Mouse (Mus musculus): ENCODE results near the gene Ctc1. TPM values are rescaled to one million over a fixed set of nuclear protein-coding genes. Genes with fewer than 3 reads are reported as not detected.
"Not testable (repeated sequence)": the region's sequence is repeated elsewhere in the genome, so short reads cannot be mapped to it uniquely, and the experiment has no call there.

Gene Ctc1
- polyA plus RNA-seq, 1 experiment from 2014 or later = 103 TPM

DNA sequence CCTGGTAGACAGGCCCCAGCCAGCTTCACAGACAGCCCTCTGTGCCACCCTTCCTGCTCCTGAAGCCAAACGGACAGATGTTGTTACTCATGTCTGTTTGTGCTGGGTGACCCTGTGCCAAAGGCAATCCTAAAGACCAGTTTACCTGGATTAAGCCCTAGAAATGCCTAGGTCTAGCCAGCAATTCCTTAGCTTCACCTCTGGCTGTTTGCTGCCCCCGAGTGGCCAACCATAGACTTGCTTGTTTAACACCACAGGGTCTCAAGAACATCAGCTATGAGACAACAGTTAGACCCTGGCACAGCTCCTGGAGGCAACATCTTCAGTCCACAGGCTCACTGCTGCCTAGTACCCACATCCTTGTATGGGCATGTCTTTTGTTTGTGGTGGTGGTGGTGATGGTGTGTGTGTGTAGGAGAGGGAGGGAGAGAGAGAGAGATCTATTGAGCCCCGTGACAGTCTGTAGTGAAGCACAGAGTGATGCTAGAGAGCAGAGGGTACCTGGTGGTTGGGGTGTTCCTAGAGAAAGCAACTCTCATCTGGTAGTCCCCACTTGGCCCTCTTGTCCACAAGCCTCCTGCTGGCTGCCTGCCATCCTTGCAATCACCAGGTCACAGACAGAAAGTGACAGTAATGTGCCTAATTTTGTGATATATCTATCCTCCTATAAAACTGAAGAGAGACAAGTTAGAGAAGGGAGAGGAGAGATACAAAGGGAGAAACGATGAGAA is 32.9 kb upstream of the Ctc1 start:
- Histone ChIP-seq H3K4me1 (no peaks in the 10 kb centered on the region), H3K4me3 (no peak overlapping the region), H3K36me3 (peaks cover 29% of the 10 kb centered on the region), H3K9me3 (replicated peaks) (no peaks in the 10 kb centered on the region), H3K27ac (no peak overlapping the region), H3K27me3 (ENCODE audit: low read depth, poor library complexity, severe bottlenecking) (no peaks in the 10 kb centered on the region)
- WGBS = 37% methylated on average over 4 of the region's 4 CpGs
- DNase-seq (ENCODE audit: low spot score) = peak; percentile 84

DNA sequence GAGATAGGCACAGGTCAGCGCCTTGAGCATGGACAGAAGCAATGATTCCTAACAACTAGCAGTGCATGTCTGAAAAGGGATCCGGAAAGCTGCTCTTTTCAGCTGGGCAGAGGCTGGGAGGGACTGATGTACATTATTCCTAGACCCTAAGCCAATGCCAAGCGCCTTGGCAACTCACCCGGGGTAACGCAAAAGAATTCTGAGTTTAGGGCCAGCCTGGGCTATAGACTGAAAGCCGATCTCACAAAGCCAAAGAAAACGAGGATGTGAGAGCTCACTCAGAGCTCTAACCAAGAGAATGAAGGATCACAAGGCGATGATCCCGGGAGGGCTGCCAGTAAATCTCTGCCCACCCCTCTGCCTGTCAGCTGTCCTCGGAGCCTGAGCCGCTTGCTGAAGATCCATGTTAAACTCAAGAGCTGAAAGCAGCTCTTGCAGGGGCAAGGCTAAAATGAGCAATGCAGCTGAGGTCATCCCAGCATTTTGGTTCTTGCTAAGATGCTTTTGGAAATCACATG is 28.3 kb upstream of the Ctc1 start:
- WGBS = 94% methylated on average over 11 of the region's 11 CpGs
- H3K27ac ChIP-seq = no peak overlapping the region
- H3K27me3 ChIP-seq (ENCODE audit: low read depth, poor library complexity, severe bottlenecking) = no peaks in the 10 kb centered on the region
- H3K4me3 ChIP-seq = no peak overlapping the region
- DNase-seq (ENCODE audit: low spot score) = no peak
- no peaks in the 10 kb centered on the region for H3K4me1 ChIP-seq
- no peaks in the 10 kb centered on the region for H3K9me3 ChIP-seq (replicated peaks)
- H3K36me3 ChIP-seq = peaks cover 74% of the 10 kb centered on the region

DNA sequence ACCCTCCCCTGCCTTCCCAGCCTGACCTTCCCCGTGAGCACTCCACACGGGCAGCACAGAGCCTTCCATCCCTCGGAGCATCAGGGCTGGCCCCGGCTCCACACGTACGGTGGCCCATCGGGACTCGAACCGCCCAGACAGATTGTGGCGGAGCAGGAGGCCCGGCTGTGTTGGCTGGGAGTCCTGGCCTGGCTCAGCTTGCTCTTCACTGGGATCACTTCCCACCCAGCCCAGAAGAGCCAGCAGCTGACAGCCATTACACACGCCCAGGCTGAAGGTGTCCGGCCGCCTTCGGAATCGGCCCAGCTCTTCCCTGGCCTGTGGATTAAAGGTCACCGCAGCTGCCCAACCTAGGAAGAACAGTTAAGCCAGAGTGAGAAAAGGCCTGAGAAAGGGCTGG is 27.4 kb upstream of the Ctc1 start:
- 95% methylated on average over 17 of the region's 17 CpGs for WGBS
- no peak for DNase-seq (ENCODE audit: low spot score)

DNA sequence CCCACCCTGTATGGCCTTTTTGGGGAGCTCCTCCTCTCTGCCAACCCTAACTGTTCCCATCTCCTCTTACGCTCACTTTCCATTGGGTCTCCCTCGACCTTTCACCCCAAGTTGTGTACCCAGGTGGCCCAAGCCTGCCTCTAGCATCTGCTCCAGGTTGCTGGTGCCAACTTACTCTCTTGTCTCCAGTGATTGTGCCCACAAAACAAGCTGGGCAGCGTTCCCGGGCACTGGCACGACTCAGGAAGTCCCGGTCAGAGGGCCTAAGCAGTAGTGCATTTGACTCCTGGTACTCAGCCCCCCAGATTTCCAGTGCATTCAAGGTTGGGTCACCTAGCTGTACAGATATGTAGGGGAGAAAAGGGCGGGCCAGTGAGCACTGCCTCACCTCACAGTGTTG is 22.6 kb upstream of the Ctc1 start:
- no peaks in the 10 kb centered on the region for H3K9me3 ChIP-seq (replicated peaks)
- 90% methylated on average over 7 of the region's 7 CpGs for WGBS
- no peak overlapping the region for H3K27ac ChIP-seq

More for the DNA sequence above, 27.4 kb upstream of the Ctc1 start:
- Histone ChIP-seq H3K36me3 (peaks cover 83% of the 10 kb centered on the region), H3K27ac (no peak overlapping the region), H3K9me3 (replicated peaks) (no peaks in the 10 kb centered on the region), H3K27me3 (ENCODE audit: low read depth, poor library complexity, severe bottlenecking) (no peaks in the 10 kb centered on the region), H3K4me3 (no peak overlapping the region), H3K4me1 (no peaks in the 10 kb centered on the region)

DNA sequence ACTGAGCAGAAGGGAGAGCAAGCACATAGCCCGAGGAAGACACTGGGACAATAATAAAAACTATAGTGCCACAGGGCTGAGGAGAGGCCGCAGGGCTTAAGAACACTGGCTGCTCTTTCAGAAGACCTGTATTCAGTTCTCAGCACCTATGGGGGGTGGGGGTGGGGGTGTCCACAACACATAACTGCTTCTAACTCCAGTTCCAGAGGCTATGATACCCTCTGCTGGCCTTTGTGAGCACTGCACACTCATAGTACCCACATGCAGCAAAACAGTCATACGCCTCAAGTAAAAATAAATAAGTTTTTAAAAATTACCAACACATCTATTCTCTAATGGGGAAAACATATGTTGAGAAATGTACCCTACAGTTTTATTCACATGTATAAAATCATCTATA is 21.3 kb upstream of the Ctc1 start:
- Histone ChIP-seq H3K9me3 (replicated peaks) (no peaks in the 10 kb centered on the region), H3K27me3 (ENCODE audit: low read depth, poor library complexity, severe bottlenecking) (no peaks in the 10 kb centered on the region), H3K36me3 (peaks cover 100% of the 10 kb centered on the region), H3K4me3 (no peak overlapping the region), H3K27ac (no peak overlapping the region), H3K4me1 (no peaks in the 10 kb centered on the region)
- WGBS = 94% methylated on average over 3 of the region's 3 CpGs
- no peak for DNase-seq (ENCODE audit: low spot score)

More for the DNA sequence above, 22.6 kb upstream of the Ctc1 start:
- Histone ChIP-seq H3K4me3 (no peak overlapping the region), H3K4me1 (no peaks in the 10 kb centered on the region), H3K36me3 (peaks cover 99% of the 10 kb centered on the region), H3K27me3 (ENCODE audit: low read depth, poor library complexity, severe bottlenecking) (no peaks in the 10 kb centered on the region)
- DNase-seq (ENCODE audit: low spot score) = no peak

DNA sequence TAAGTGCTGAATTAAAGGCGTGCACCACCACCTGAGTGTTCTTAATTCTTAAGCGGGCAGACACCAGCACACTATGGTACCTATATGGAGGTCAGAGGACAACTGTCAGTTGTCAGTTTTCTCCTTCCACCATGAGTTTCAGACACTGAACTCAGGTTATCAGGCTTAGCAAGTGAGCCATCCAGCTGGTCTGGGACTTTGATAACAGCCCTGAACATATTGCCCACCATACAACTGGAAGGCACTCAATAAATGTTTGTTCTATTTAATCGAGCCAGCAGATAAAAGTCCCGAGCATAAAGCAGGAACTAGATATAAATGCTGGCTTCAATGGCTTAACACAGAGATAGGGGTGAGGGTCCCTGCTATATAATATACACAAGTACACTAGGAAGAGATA is 18.6 kb upstream of the Ctc1 start:
- Histone ChIP-seq H3K27me3 (ENCODE audit: low read depth, poor library complexity, severe bottlenecking) (no peaks in the 10 kb centered on the region), H3K4me1 (no peaks in the 10 kb centered on the region), H3K36me3 (peaks cover 100% of the 10 kb centered on the region), H3K27ac (no peak overlapping the region), H3K4me3 (no peak overlapping the region), H3K9me3 (replicated peaks) (no peaks in the 10 kb centered on the region)
- WGBS = 94% methylated on average over 4 of the region's 4 CpGs
- DNase-seq (ENCODE audit: low spot score) = no peak

DNA sequence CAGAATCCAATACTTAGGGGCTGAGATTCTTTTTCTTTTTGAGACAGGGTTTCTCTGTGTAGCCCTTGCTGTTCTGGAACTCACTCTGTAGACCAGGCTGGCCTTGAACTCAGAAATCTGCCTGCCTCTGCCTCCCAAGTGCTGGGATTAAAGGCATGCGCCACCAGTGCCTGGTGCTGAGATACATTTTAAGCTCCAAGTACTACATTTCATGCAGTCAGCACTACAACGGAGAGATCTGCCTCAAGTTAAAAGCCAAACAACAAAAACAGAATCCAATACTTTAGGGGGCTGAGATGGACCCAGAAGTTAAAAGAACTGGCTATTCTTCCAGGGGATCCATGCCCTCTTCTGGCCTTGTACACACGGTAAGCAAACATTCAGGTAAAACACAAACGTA is 12.9 kb upstream of the Ctc1 start:
- not testable (repeated sequence) for H3K27ac ChIP-seq; H3K4me1 ChIP-seq; H3K27me3 ChIP-seq (ENCODE audit: low read depth, poor library complexity, severe bottlenecking); H3K4me3 ChIP-seq; DNase-seq (ENCODE audit: low spot score); H3K9me3 ChIP-seq (replicated peaks)
- peaks cover 85% of the 10 kb centered on the region for H3K36me3 ChIP-seq
- WGBS = 95% methylated on average over 4 of the region's 4 CpGs

DNA sequence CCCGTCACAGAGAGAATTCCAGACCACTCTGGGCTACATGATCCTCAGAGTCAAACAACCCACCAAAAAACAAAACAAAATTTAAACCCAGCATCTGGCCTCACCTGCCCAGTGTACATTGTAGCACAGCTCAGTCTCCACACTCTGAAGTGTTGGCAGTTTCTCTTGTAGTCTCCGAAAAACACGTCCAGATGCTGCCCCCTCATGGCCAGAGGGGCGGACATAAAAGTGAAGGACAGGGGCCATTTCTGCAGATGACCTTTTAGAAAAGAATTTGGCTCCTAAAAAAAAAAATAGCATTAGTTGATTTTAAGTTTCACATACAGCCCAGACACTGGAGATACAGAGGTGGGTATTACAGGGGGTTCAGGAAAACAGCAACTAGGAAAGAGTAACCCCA is 12.1 kb upstream of the Ctc1 start:
- H3K9me3 ChIP-seq (replicated peaks) = no peaks in the 10 kb centered on the region
- no peak overlapping the region for H3K4me3 ChIP-seq
- 67% methylated on average over 4 of the region's 4 CpGs for WGBS
- no peak overlapping the region for H3K27ac ChIP-seq
- no peaks in the 10 kb centered on the region for H3K27me3 ChIP-seq (ENCODE audit: low read depth, poor library complexity, severe bottlenecking)
- H3K4me1 ChIP-seq = peaks cover 10% of the 10 kb centered on the region; the same call in 1 of the 2 replicates
- H3K36me3 ChIP-seq = peaks cover 77% of the 10 kb centered on the region
- no peak for DNase-seq (ENCODE audit: low spot score)

DNA sequence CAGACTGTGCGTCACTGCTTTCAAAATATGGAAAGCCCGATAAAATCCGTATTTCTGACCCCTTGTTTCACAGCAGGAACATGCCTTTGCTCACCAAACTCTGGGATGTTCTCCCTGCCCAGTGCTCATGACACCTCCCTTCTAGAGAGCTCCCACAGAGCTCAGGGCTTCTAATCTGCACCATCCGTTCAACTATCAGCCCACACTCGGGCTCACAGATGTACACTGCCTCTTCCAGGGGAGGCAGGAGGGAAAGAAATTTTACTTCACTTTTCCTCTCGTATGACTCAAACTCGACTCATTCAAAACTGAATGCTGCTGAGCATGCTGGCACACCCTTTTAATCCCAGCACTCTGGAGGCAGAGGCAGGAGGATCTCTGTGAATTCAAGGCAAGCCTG is 10.5 kb upstream of the Ctc1 start:
- H3K27me3 ChIP-seq (ENCODE audit: low read depth, poor library complexity, severe bottlenecking) = no peaks in the 10 kb centered on the region
- 91% methylated on average over 7 of the region's 7 CpGs for WGBS
- H3K9me3 ChIP-seq (replicated peaks) = no peaks in the 10 kb centered on the region
- DNase-seq (ENCODE audit: low spot score) = no peak
- H3K4me3 ChIP-seq = no peak overlapping the region
- H3K27ac ChIP-seq = no peak overlapping the region
- H3K4me1 ChIP-seq = peaks cover 10% of the 10 kb centered on the region; the same call in 1 of the 2 replicates
- H3K36me3 ChIP-seq = peaks cover 61% of the 10 kb centered on the region

DNA sequence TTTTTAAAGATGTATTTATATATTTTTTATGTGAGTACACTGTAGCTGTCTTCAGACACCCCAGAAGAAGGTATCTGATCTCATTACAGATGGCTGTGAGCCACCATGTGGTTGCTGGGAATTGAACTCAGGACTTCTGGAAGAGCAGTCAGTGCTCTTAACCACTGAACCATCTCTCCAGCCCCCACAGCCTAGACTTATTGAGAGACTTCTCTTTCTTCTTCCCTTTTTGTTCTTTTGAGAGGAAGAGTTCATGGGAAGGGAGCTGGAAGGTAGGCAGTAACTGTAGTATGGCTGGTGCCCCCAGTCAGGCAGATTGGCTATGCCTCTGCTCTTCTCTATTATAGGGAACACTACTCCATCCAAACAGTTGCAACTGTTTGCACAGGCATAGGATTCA is 9.1 kb upstream of the Ctc1 start:
- not testable (repeated sequence) for H3K9me3 ChIP-seq (replicated peaks); H3K27me3 ChIP-seq (ENCODE audit: low read depth, poor library complexity, severe bottlenecking); H3K4me3 ChIP-seq; DNase-seq (ENCODE audit: low spot score); H3K27ac ChIP-seq
- Histone ChIP-seq H3K36me3 (peaks cover 47% of the 10 kb centered on the region), H3K4me1 (peaks cover 17% of the 10 kb centered on the region)

DNA sequence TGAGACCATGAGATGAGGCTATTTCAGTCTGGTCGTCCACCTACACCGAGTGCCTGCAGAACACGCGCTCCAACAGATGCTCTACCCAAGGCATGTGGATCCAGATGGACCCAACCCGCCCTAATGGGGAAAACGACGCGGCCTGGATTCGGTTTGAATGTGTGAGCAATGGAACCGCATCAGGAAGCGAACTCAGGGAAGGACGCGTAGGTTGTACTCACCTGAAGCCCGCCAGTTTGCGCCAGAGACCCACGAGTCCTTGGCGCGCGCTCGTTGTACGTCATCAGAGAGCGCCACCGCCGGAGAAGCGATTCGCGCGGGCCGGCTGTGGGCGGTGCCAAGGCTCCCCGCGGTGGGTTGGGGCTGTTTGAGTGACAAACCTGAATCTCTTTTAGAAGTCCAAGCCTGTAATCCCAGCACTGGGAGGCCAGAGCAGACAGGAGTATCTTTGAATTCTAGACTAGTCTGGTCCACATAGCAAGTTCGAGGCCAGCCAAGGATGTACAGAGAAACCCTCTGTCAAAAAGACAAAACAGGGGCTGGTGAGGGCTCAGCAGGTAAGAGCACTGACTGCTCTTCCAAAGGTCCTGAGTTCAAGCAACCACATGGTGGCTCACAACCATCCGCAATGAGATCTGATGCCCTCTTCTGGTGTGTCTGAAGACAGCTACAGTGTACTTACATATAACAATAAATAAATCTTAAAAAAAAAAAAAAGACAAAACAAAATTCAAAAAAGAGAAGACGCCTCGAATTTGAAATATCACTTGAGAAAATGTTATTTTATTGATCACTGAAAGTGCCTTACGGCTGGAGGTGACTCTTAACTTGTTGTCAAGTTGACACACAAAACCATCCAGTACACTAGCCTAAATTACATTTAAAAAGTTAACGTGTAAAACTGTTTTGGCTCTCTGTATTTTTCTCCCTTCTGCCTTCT is 7.3 kb upstream of the Ctc1 start, which contains the start of gene Pfas:
Pfas (minus strand) TSS at position 279 of the 940 bp plus-strand sequence.
- peak; percentile 98 for DNase-seq (ENCODE audit: low spot score)
- 10% methylated on average over 38 of the region's 38 CpGs for WGBS
- Histone ChIP-seq H3K27me3 (ENCODE audit: low read depth, poor library complexity, severe bottlenecking) (no peaks in the 10 kb centered on the region), H3K4me3 (peak within 1 kb of the TSS; percentile 75), H3K27ac (peak within 1 kb of the TSS; percentile 86), H3K4me1 (peaks cover 25% of the 10 kb centered on the region), H3K9me3 (replicated peaks) (no peaks in the 10 kb centered on the region), H3K36me3 (peaks cover 28% of the 10 kb centered on the region)

DNA sequence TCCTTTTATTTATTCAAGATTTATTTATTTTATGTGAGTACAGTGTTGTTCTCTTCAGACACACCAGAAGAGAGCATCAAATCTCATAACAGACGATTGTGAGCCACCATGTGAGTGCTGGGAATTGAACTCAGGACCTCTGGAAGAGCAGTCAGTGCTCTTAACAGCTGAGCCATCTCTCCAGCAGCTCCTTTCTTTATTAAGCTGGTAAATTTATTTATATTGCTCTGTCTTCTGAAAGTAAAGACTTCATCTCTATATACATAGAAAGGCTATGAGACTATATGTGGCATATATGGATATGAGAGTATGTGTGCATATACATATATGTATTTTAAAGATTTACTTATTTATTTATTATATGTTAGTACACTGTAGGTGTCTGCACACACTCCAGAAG is 6.2 kb upstream of the Ctc1 start:
- H3K27ac ChIP-seq = no peak overlapping the region
- H3K4me3 ChIP-seq = no peak overlapping the region
- H3K27me3 ChIP-seq (ENCODE audit: low read depth, poor library complexity, severe bottlenecking) = no peaks in the 10 kb centered on the region
- 90% methylated on average over 1 of the region's 1 CpGs for WGBS
- H3K36me3 ChIP-seq = peaks cover 20% of the 10 kb centered on the region
- H3K4me1 ChIP-seq = peaks cover 25% of the 10 kb centered on the region
- DNase-seq (ENCODE audit: low spot score) = no peak
- H3K9me3 ChIP-seq (replicated peaks) = no peaks in the 10 kb centered on the region
